Mouse (Mus musculus) kidney, postnatal 36 days (tissue): ENCODE data around the gene Arhgap9.
"Not testable (repeated sequence)": the region's sequence is repeated elsewhere in the genome, so short reads cannot be mapped to it uniquely, and the experiment has no call there.

Source experiments
- DNase-seq, 2 experiments: peaks; one replicate each; pipeline ENCODE4 v3.0.0; 2021 to 2022; ENCODE audit warnings: mixed read lengths in 2 of 2

Arhgap9 gene

GRCm38 (mm10) chr10:127292987-127293538 is 28.7 kb upstream of the Arhgap9 start:
- DNase-seq = peak; percentile 43 to 53

- no peak for DNase-seq
These were observed 28.1 kb upstream of the Arhgap9 start for GRCm38 (mm10) chr10:127293590-127294113.

- DNase-seq = peak in 1 of 2 experiments; percentile 24
These were observed 26.8 kb upstream of the Arhgap9 start for GRCm38 (mm10) chr10:127294895-127295510.

- DNase-seq = no peak
These were observed 25.6 kb upstream of the Arhgap9 start for GRCm38 (mm10) chr10:127295986-127296794.

- no peak for DNase-seq
These were observed 24.5 kb upstream of the Arhgap9 start for GRCm38 (mm10) chr10:127297015-127297871.

- no peak for DNase-seq
These were observed 21.4 kb upstream of the Arhgap9 start for GRCm38 (mm10) chr10:127300361-127300760.

- DNase-seq = no peak
These were observed 18.6 kb upstream of the Arhgap9 start for GRCm38 (mm10) chr10:127303136-127303535.

- not testable (repeated sequence) for DNase-seq
These were observed 12.6 kb upstream of the Arhgap9 start for GRCm38 (mm10) chr10:127309167-127309566.

GRCm38 (mm10) chr10:127310523-127311475 is 11.0 kb upstream of the Arhgap9 start:
- no peak for DNase-seq

- peak; percentile 95 to 98 for DNase-seq
These were observed 10.0 kb upstream of the Arhgap9 start, which contains the start of gene Mars for GRCm38 (mm10) chr10:127311476-127312355. Gene Mars, minus strand, starts transcription at chr10:127311786.

GRCm38 (mm10) chr10:127312356-127312676 is 9.4 kb upstream of the Arhgap9 start:
- DNase-seq = peak; percentile 84 to 87

- DNase-seq = no peak
These were observed 8.9 kb upstream of the Arhgap9 start for GRCm38 (mm10) chr10:127312858-127313257.

GRCm38 (mm10) chr10:127313516-127313915 is 8.2 kb upstream of the Arhgap9 start:
- DNase-seq = not testable (repeated sequence)

GRCm38 (mm10) chr10:127314950-127315349 is 6.8 kb upstream of the Arhgap9 start:
- not testable (repeated sequence) for DNase-seq

- DNase-seq = no peak
These were observed 4.5 kb upstream of the Arhgap9 start for GRCm38 (mm10) chr10:127317277-127317676.

- no peak for DNase-seq
These were observed 3.8 kb upstream of the Arhgap9 start for GRCm38 (mm10) chr10:127318009-127318408.

- no peak for DNase-seq
These were observed 1.8 kb upstream of the Arhgap9 start for GRCm38 (mm10) chr10:127319969-127320368.

GRCm38 (mm10) chr10:127322178-127322577 is 414 bp downstream of the Arhgap9 start:
- DNase-seq = no peak

- no peak for DNase-seq
These were observed 905 bp downstream of the Arhgap9 start for GRCm38 (mm10) chr10:127322669-127323068.

GRCm38 (mm10) chr10:127323131-127323855 is 1.5 kb downstream of the Arhgap9 start:
- peak in 1 of 2 experiments; percentile 32 for DNase-seq
